ENCODE assay signal across 17 mouse cellular contexts in the genomic region with DNA sequence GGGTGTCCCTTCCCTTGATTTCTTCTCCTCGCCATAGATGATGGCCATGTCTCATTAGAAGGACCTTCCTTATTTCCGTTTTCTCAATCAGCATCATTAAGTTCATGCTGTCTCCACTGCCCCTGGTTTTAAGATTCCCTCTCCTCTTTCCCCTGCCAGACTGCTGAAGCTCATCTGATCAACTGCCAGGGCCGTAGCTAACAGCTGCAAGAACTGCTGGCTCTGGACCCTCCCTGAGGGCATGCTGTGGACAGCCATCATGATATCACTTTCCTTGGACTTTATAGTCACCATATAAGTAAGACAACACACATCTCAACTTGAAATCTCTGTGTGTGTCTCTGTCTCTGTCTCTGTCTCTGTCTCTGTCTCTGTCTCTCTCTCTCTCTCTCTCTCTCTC.
"Had no signal": no experiment of that assay in that cellular context is flagged by ENCODE, and none has a peak within 500 bp of the region (broad histone marks: within the 10 kb centered on the region; RNA-seq: fewer than 3 reads in every experiment).

No protein-coding gene starts in this region.

- DNase-seq: kidney, adult 18-20 months; kidney, adult 9 months; kidney, postnatal 14 days; kidney, postnatal 4 days; left cerebral cortex, postnatal 4 days; liver, embryonic 13.5 days; lung, postnatal 14 days; thymus, adult 2 months; thymus, postnatal 14 days; thymus, postnatal 4 days had no signal

- H3K36me3 ChIP-seq: limb, embryonic 13.5 days; liver, embryonic 13.5 days; lung, embryonic 15.5 days; midbrain, embryonic 10.5 days; midbrain, embryonic 13.5 days had no signal

- H3K4me3 ChIP-seq: limb, embryonic 13.5 days; liver, embryonic 13.5 days; lung, embryonic 15.5 days; midbrain, embryonic 10.5 days; midbrain, embryonic 13.5 days had no signal

- H3K27ac ChIP-seq: limb, embryonic 13.5 days; liver, embryonic 13.5 days; lung, embryonic 15.5 days; midbrain, embryonic 10.5 days; midbrain, embryonic 13.5 days; stomach, postnatal 0 days had no signal

- H3K4me2 ChIP-seq: limb, embryonic 13.5 days; liver, embryonic 13.5 days; lung, embryonic 15.5 days; midbrain, embryonic 13.5 days had no signal

- H3K4me1 ChIP-seq: limb, embryonic 13.5 days; liver, embryonic 13.5 days; lung, embryonic 15.5 days; megakaryocyte, embryonic 14.5 days; midbrain, embryonic 10.5 days; midbrain, embryonic 13.5 days had no signal

- H3K27me3 ChIP-seq: limb, embryonic 13.5 days; liver, embryonic 13.5 days; lung, embryonic 15.5 days; megakaryocyte, embryonic 14.5 days; midbrain, embryonic 13.5 days had no signal

- H3K9me3 ChIP-seq: limb, embryonic 13.5 days; liver, embryonic 13.5 days; lung, embryonic 15.5 days; midbrain, embryonic 10.5 days; midbrain, embryonic 13.5 days had no signal

- ATAC-seq: midbrain, embryonic 13.5 days; midbrain, embryonic 16.5 days had no signal

- H3K9ac ChIP-seq: limb, embryonic 13.5 days; liver, embryonic 13.5 days; lung, embryonic 15.5 days; midbrain, embryonic 13.5 days had no signal
